Mouse (Mus musculus): ENCODE measurements around the gene Olfr810. TPM values are rescaled to one million over a fixed set of nuclear protein-coding genes. Genes with fewer than 3 reads are reported as not detected.

The Olfr810 gene
- polyA plus RNA-seq, 1 experiment: 0.04 TPM

GRCm38 (mm10) chr10:129765182-129765581, 29.5 kb downstream of the Olfr810 start, which contains the start of gene Olfr808:
Gene Olfr808, plus strand, starts transcription at chr10:129765482.
- Histone ChIP-seq H3K4me2 (ENCODE audit: low read depth) (no peak within 1 kb of the TSS), H3K27me3 (ENCODE audit: control insufficient read depth, insufficient read depth, insufficient read length) (no peaks in the 10 kb centered on the region), H3K4me3 (no peak within 1 kb of the TSS), H3K79me2 (ENCODE audit: control insufficient read depth, insufficient read depth) (no peaks in the 10 kb centered on the region), H3ac (ENCODE audit: control insufficient read depth, insufficient read length) (no peak within 1 kb of the TSS), H3K36me3 (ENCODE audit: control insufficient read depth, insufficient read depth) (no peaks in the 10 kb centered on the region)
- TF ChIP-seq USF1 (IDR thresholded peaks at IDR 0.05; ENCODE audit: low read depth) (no peak), POLR2A (IDR thresholded peaks at IDR 0.05; ENCODE audit: insufficient read length, low read depth) (no peak), E2F4 (IDR thresholded peaks at IDR 0.05; ENCODE audit: insufficient read depth) (no peak), POLR2AphosphoS2 (IDR thresholded peaks at IDR 0.05; ENCODE audit: insufficient read length, low read depth) (no peak), MAX (IDR thresholded peaks at IDR 0.05; ENCODE audit: low read depth) (no peak), TCF3 (IDR thresholded peaks at IDR 0.05; ENCODE audit: insufficient read length, low read depth) (no peak), SRF (IDR thresholded peaks at IDR 0.05; ENCODE audit: control insufficient read depth, insufficient read length, low read depth) (no peak), REST (IDR thresholded peaks at IDR 0.05; ENCODE audit: insufficient read depth, insufficient read length) (no peak)

GRCm38 (mm10) chr10:129757693-129758092, 37.0 kb downstream of the Olfr810 start, which contains the start of gene Olfr807:
Gene Olfr807, minus strand, starts transcription at chr10:129757793.
- no peak for TF ChIP-seq POLR2A (IDR thresholded peaks at IDR 0.05; ENCODE audit: insufficient read length, low read depth)
- no peak within 1 kb of the TSS for H3K4me2 ChIP-seq (ENCODE audit: low read depth)
- no peak within 1 kb of the TSS for H3K4me3 ChIP-seq
- H3K27me3 ChIP-seq (ENCODE audit: control insufficient read depth, insufficient read depth, insufficient read length): no peaks in the 10 kb centered on the region
- H3K79me2 ChIP-seq (ENCODE audit: control insufficient read depth, insufficient read depth): no peaks in the 10 kb centered on the region
- no peak within 1 kb of the TSS for H3ac ChIP-seq (ENCODE audit: control insufficient read depth, insufficient read length)
- H3K36me3 ChIP-seq (ENCODE audit: control insufficient read depth, insufficient read depth): no peaks in the 10 kb centered on the region

GRCm38 (mm10) chr10:129741821-129742220, 52.9 kb downstream of the Olfr810 start, which contains the start of gene Olfr806:
Gene Olfr806, minus strand, starts transcription at chr10:129741921.
- Histone ChIP-seq H3K36me3 (ENCODE audit: control insufficient read depth, insufficient read depth) (no peaks in the 10 kb centered on the region), H3K4me3 (no peak within 1 kb of the TSS), H3K27me3 (ENCODE audit: control insufficient read depth, insufficient read depth, insufficient read length) (no peaks in the 10 kb centered on the region), H3K4me2 (ENCODE audit: low read depth) (no peak within 1 kb of the TSS), H3K79me2 (ENCODE audit: control insufficient read depth, insufficient read depth) (no peaks in the 10 kb centered on the region), H3ac (ENCODE audit: control insufficient read depth, insufficient read length) (no peak within 1 kb of the TSS)
- no peak for TF ChIP-seq E2F4 (IDR thresholded peaks at IDR 0.05; ENCODE audit: insufficient read depth)
- no peak for TF ChIP-seq MYOD1 (IDR thresholded peaks at IDR 0.05; ENCODE audit: control insufficient read depth in 1 of 3, insufficient read length in 2 of 3, low read depth in 2 of 3)
- TF ChIP-seq USF1 (IDR thresholded peaks at IDR 0.05; ENCODE audit: low read depth): no peak
- no peak for TF ChIP-seq SRF (IDR thresholded peaks at IDR 0.05; ENCODE audit: control insufficient read depth, insufficient read length, low read depth)
- TF ChIP-seq CEBPB (IDR thresholded peaks at IDR 0.05; ENCODE audit: insufficient read depth, poor library complexity, severe bottlenecking): no peak
- TF ChIP-seq MYOG (IDR thresholded peaks at IDR 0.05; ENCODE audit: control insufficient read depth in 1 of 3, insufficient read depth in 1 of 3, insufficient read length in 2 of 3, low read depth in 2 of 3): no peak
- no peak for TF ChIP-seq POLR2A (IDR thresholded peaks at IDR 0.05; ENCODE audit: insufficient read length, low read depth)
- no peak for TF ChIP-seq REST (IDR thresholded peaks at IDR 0.05; ENCODE audit: insufficient read depth, insufficient read length)
- no peak for TF ChIP-seq TCF12 (IDR thresholded peaks at IDR 0.05; ENCODE audit: insufficient read depth, poor library complexity, severe bottlenecking)
- TF ChIP-seq TCF3 (IDR thresholded peaks at IDR 0.05; ENCODE audit: insufficient read length, low read depth): no peak
- TF ChIP-seq MAX (IDR thresholded peaks at IDR 0.05; ENCODE audit: low read depth): no peak
- no peak for TF ChIP-seq POLR2AphosphoS2 (IDR thresholded peaks at IDR 0.05; ENCODE audit: insufficient read length, low read depth)

Other genes starting within 250 kb of the Olfr810 start
- not detected for gene Olfr794, start 227.3 kb downstream of the Olfr810 start, polyA plus RNA-seq (2012; fragmentation: generic; extraction: Trizol)
- gene Olfr796, start 182.3 kb downstream of the Olfr810 start, polyA plus RNA-seq (2012; fragmentation: generic; extraction: Trizol): not detected
- not detected for gene Olfr798, start 167.0 kb downstream of the Olfr810 start, polyA plus RNA-seq (2012; fragmentation: generic; extraction: Trizol)
- gene Olfr799, start 157.4 kb downstream of the Olfr810 start, polyA plus RNA-seq (2012; fragmentation: generic; extraction: Trizol): not detected
- gene Olfr800, start 137.2 kb downstream of the Olfr810 start, polyA plus RNA-seq (2012; fragmentation: generic; extraction: Trizol): not detected
- not detected for gene Olfr801, start 121.1 kb downstream of the Olfr810 start, polyA plus RNA-seq (2012; fragmentation: generic; extraction: Trizol)
- not detected for gene Olfr802, start 106.7 kb downstream of the Olfr810 start, polyA plus RNA-seq (2012; fragmentation: generic; extraction: Trizol)
- gene Olfr803, start 100.6 kb downstream of the Olfr810 start, polyA plus RNA-seq (2012; fragmentation: generic; extraction: Trizol): not detected
- gene Olfr804, start 91.7 kb downstream of the Olfr810 start, polyA plus RNA-seq (2012; fragmentation: generic; extraction: Trizol): not detected
- gene Olfr805, start 65.5 kb downstream of the Olfr810 start, polyA plus RNA-seq (2012; fragmentation: generic; extraction: Trizol): 0.08 TPM
- gene Olfr806, start 53.0 kb downstream of the Olfr810 start, polyA plus RNA-seq (2012; fragmentation: generic; extraction: Trizol): not detected
- not detected for gene Olfr807, start 37.1 kb downstream of the Olfr810 start, polyA plus RNA-seq (2012; fragmentation: generic; extraction: Trizol)
- gene Olfr808, start 29.4 kb downstream of the Olfr810 start, polyA plus RNA-seq (2012; fragmentation: generic; extraction: Trizol): not detected
- not detected for gene Olfr809, start 20.3 kb downstream of the Olfr810 start, polyA plus RNA-seq (2012; fragmentation: generic; extraction: Trizol)
- not detected for gene Olfr811, start 9.5 kb upstream of the Olfr810 start, polyA plus RNA-seq (2012; fragmentation: generic; extraction: Trizol)
- gene Olfr812, start 51.2 kb upstream of the Olfr810 start, polyA plus RNA-seq (2012; fragmentation: generic; extraction: Trizol): not detected
- gene Olfr813, start 60.5 kb upstream of the Olfr810 start, polyA plus RNA-seq (2012; fragmentation: generic; extraction: Trizol): not detected
- not detected for gene Olfr814, start 84.9 kb upstream of the Olfr810 start, polyA plus RNA-seq (2012; fragmentation: generic; extraction: Trizol)
- gene Olfr815, start 111.0 kb upstream of the Olfr810 start, polyA plus RNA-seq (2012; fragmentation: generic; extraction: Trizol): not detected
- not detected for gene Olfr816, start 120.7 kb upstream of the Olfr810 start, polyA plus RNA-seq (2012; fragmentation: generic; extraction: Trizol)
- gene Olfr818, start 154.2 kb upstream of the Olfr810 start, polyA plus RNA-seq (2012; fragmentation: generic; extraction: Trizol): not detected
- gene Olfr819, start 172.3 kb upstream of the Olfr810 start, polyA plus RNA-seq (2012; fragmentation: generic; extraction: Trizol): not detected
- not detected for gene Olfr247, start 181.2 kb upstream of the Olfr810 start, polyA plus RNA-seq (2012; fragmentation: generic; extraction: Trizol)
- gene Gm10310, start 190.1 kb upstream of the Olfr810 start, polyA plus RNA-seq (2012; fragmentation: generic; extraction: Trizol): not detected
- gene Olfr820, start 217.7 kb upstream of the Olfr810 start, polyA plus RNA-seq (2012; fragmentation: generic; extraction: Trizol): not detected
- not detected for gene Olfr821, start 235.4 kb upstream of the Olfr810 start, polyA plus RNA-seq (2012; fragmentation: generic; extraction: Trizol)